Mouse (Mus musculus): ENCODE results near the gene Gm37240.

DNA sequence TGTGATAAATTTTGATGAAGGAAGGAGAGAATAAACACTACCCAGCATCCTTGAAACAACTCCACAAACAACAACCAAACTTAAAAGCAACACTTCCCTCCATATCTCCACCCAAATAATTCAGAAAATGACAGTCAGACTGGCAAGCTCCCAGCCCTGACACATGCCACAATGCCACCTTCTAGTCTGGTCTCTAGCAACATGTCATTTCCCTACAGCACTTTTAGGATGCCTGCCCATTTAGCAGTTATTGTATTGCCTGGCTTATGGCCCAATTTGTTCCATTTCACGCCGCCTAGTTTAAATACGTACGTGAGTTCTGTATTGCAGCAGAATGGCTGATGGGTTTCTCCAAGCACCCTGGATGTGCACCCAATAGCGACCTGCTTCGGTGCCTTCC lies 111.2 kb downstream of the Gm37240 start:
- TF ChIP-seq ZNF384 (IDR thresholded peaks at IDR 0.05; ENCODE audit: low read depth, low read length): no peak
- no peak for TF ChIP-seq HCFC1 (IDR thresholded peaks at IDR 0.05; ENCODE audit: borderline replicate concordance, insufficient read depth, low read length)
- no peak for TF ChIP-seq ZC3H11A (IDR thresholded peaks at IDR 0.05; ENCODE audit: borderline replicate concordance, low read depth, low read length)

Measured in ES-E14 (cell line).